Mouse (Mus musculus): ENCODE data around the gene Nbea. TPM values are rescaled to one million over a fixed set of nuclear protein-coding genes. Genes with fewer than 3 reads are reported as not detected.

Nbea gene
- polyA plus RNA-seq (2015; fragmentation: Nextera tagmentation; extraction: Ambion mirVana), result 50.3 and 57.9 TPM in 2 replicates

GRCm38 (mm10) chr3:56183159-56184133, at the start of gene Nbea:
Gene Nbea (minus strand): TSS chr3:56183701.

GRCm38 (mm10) chr3:55782056-55782687, 401.3 kb downstream of the Nbea start, which contains the start of gene Mab21l1:
Gene Mab21l1 (plus strand): TSS chr3:55782510.

Measured in neural tube, postnatal 0 days (tissue).